Mouse (Mus musculus): Measurements from ENCODE around the gene Fxn.

Fxn gene

GRCm38 (mm10) chr19:24300994-24301767 is 20.8 kb upstream of the Fxn start:
- peak; percentile 42 to 58 for DNase-seq

DNA sequence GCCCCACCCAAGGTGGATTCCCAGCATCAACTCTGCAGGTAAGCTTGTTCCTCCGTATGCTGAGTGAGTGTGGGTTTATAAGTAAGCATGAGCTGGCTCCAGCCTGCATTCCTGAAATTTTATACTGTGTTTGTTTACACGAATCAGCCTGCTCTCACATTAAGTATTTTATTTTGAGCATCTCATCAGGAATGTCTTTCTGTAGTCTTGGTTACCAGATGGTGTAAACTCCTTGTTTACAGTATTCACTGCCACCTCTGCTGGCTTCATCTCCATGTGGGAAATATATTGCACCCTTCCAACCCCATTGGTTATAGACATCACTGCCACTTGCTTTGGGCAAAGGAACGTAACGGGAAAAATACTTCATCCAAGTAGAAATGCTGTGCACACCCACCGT is 13.1 kb upstream of the Fxn start:
- DNase-seq = no peak

- peak; percentile 43 to 64 for DNase-seq
Measured at GRCm38 (mm10) chr19:24284187-24284586, 3.8 kb upstream of the Fxn start.

- no peak for DNase-seq
Measured at GRCm38 (mm10) chr19:24281288-24281980, 1.0 kb upstream of the Fxn start.

DNA sequence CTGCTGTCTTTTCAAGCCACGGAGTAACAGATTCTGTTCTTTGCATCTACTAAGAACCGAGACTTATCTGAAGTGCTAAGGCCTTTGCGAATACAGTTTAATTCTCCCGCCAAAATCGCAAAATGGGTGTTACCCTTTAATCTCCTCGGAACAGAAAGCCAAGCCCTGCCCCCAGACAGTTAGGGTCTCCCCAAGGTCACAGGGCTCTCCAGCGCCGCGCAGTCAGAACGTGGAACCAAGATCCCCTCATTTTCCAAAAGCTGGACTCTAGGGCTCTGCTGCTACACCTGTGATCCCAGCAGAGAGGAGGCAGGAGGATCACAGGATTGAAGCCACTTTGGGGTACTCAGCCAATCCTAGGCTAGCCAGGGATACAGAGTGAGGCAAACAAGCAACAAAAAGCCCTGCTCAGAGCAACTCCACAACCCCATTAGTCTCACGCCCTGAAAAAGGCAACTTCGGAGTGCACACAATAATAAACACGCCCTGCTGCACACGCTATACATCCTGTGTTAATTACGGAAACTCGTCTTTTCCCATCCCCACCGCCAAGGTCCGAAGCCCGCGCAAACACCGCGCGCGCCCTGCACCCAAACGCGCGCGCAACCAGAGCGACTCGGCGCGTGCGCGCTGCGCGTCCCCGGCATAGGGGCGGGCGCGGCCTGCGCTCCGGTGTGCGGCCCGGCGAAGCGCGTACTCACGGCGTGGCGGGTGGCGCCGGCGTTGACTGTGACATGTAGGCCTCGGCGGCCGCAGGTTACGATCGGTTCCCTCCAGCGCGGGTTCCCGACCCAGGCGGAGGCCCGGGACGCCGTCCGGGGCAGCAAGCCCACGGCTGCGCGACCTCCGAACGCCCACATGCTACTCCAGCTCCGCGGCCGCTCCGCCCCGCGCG is 452 bp downstream of the Fxn start:
- DNase-seq = peak; percentile 71 to 76

GRCm38 (mm10) chr19:24278859-24279258 is 1.5 kb downstream of the Fxn start:
- DNase-seq = no peak

DNA sequence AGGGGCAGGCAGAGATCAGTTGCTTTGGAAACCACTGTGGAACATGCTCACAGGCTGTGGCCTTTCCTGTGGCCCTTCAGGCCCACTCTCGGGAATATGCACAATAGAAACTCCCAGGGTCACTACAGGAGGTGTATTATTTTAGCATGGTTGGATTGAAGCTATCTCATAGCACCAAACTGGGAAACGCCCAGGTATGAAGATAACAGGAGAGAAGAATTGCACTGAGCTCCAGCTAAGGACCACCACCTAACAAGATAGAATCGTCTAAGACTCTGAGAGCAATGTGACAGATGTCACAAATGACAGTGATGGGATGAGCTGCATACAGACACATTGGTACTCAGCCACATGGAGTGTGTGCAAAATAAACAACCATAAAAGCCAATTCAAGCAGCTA is 6.1 kb downstream of the Fxn start:
- DNase-seq = no peak

DNA sequence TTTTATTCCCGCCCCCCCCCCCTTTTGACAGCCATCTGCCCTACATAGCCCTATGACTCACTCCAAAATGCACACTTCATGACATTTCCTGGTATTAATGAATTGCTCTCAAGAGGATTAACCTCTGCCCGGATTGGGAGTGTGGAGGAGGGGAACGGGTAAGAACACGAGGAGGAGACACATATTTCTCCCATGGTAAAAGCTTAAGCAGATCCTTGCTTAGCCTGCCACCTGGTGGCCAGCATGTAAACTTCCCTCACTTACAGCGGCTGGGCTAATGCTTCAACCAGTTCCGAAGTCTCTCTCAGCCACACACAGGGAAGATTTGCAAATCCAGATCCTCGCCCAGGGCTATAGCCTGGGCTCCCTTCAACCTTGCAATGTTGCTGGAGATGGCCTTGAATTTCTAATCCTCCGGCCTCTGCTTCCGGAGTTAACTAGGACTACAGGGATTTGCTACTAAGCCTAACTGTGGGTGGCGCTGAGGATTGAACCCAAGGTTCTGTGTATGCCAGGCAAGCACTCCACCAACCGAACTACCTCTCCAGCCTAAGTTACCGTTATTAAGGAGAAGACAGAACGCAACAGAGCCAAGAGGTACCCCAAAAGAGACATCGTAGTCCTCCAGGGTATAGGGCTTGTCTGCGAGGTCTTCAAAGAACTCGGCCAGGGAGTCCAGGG is 8.5 kb downstream of the Fxn start:
- peak; percentile 86 to 91 for DNase-seq

DNA sequence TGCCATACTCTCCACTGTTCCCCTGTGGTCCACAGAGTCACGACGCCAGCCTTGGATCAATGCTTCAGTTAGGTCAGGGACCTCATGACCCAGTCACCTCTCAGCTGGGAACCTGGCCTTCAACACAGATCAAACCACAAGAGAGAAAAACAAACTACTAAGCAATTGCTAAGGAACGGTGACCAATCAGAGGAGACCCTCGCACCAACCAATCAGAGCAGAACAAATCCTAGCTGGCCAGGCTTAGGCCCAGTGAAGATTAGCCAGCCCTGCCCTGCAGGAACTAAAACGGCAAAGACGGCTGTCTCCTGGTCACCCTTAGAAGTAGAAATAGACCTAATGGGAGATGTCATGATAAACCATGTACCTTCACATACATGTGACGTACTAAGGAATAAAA is 9.1 kb downstream of the Fxn start:
- DNase-seq = peak; percentile 76 to 84

DNA sequence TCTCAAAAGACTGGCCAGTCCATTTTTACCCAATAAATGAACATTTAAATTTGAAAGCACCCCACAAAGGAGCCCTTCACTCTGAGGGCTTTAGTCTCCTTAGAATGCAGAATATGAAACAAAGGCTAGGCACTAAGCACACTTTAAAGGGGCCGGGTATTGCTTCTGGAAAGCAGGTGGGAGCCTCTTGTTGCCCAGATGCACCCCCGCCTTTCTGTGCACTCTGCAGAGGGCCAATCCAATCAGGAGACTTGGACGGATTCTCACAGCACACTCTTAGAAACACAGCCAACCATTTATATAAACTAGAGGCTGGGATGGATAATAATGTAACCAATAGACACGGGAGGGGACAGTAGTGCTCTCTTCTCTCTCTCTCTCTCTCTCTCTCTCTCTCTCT is 11.9 kb downstream of the Fxn start:
- DNase-seq = no peak

- peak; percentile 72 to 76 for DNase-seq
Measured at GRCm38 (mm10) chr19:24266046-24266830, 14.2 kb downstream of the Fxn start.

- peak; percentile 83 to 91 for DNase-seq
Measured at GRCm38 (mm10) chr19:24264991-24265390, 15.4 kb downstream of the Fxn start.

GRCm38 (mm10) chr19:24262736-24263135 is 17.7 kb downstream of the Fxn start:
- peak; percentile 67 to 70 for DNase-seq

- peak in 1 of 2 experiments; percentile 41 for DNase-seq
Measured at GRCm38 (mm10) chr19:24259390-24260351, 20.7 kb downstream of the Fxn start.

DNA sequence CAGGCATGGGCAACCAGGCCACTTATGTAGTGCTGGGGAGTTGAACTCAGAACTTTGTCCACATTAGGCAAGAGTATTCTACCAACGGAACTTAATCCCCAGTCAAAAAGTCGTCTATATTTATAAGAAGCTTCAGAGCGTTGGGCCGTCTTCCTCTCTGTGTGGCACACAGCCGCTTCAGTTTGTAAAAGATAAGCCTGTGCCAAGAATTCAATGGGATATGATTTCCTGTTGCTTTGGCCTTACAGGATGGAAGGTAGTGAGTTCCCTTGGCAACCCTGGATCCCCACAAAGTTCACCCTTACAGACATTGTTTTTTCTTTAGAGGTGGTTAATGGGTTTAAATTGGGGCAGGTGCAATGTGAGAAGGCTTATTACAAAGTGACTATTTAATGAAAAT is 22.0 kb downstream of the Fxn start:
- DNase-seq = no peak

DNA sequence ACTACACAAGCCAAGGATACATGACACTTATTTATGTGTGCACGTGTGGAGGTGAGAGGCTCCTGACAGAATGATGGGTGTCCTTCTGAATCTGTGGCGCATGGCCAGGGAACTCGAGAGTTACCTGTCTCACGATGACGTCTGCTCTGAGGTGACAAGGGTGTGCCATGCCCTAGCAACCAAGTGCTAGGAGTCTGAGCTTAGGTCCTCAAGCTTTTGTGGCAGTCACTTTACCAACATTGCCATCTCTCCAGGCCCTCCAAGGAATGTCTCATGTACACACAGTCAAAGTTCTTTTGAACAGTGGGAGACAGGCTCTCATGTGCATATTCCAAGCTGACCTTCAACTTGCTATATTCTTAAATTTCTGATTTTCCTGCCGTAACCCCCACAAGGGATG is 22.4 kb downstream of the Fxn start:
- DNase-seq = no peak

DNA sequence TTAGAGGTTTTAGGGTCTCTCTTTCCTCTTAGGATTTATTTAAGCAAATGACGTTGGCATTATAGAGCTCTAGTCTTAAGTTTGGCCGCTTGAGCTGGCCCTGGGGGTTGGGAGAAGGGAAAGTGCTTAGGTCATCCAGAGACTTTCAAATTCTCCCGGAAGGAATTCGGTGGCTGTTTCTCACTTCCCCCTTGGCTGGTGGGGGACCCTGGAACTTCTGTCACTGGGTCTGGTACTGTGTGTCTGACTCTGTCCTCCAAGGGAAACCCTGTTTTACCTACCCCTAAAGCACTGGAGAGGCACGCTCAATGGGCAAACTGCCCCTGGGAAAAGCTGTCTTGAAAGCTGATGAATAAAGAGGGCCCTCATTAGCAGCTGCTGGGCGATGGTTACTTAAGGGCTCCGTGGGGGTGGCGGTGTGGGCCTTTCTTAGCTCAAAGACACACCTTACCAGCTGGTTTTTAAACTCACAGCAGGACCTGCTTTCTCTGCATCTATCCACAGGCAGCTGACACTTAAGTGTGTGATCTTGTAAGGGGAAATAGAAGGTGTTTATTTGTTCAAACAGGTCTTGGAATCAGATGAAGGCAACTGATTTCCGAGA is 26.6 kb downstream of the Fxn start:
- DNase-seq = no peak

- no peak for DNase-seq
Measured at GRCm38 (mm10) chr19:24251869-24252268, 28.5 kb downstream of the Fxn start.

DNA sequence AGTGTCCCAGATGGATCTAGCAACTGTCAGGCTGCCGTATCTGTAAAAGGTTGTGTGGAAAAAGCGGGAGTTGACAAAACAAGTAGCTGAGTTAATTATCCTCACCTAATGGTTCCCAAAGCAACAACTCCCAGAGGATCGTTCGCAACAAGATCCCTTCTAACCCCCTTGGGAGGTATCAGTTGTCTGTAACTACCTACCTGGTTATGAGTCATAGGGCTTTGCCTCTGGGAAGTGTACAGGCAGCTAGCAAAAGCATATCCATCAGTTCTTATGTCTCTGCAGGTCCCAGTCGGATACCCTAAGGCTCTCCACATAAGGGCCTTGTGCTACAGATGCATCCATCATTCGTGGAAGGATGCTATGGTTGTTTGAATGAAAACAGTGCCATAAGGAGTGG is 37.1 kb downstream of the Fxn start:
- DNase-seq = no peak
